In genomic region chr7:34656632-34657031, GRCm38 (mm10) we compare ENCODE assay signal across 8 mouse cellular contexts. TPM values are rescaled to one million over a fixed set of nuclear protein-coding genes. Genes with fewer than 3 reads are reported as not detected.
DNase-seq lines count a peak whose midpoint lies in the region; ATAC-seq and TF ChIP-seq lines count a peak whose summit lies in the region.

Gene Kctd15, minus strand, starts transcription at chr7:34656732.

- TF ChIP-seq POLR2A in testis, adult 2 months (IDR thresholded peaks at IDR 0.05; ENCODE audit: control insufficient read depth, low read depth, low read length): no peak

- H3K4me3 ChIP-seq in testis, adult 2 months (ENCODE audit: control insufficient read depth, low read depth, low read length): peak within 1 kb of the TSS; percentile 87
- H3K4me3 ChIP-seq in neural tube, embryonic 15.5 days (replicated peaks): peak within 1 kb of the TSS; percentile 69

- H3K36me3 ChIP-seq in testis, adult 2 months (ENCODE audit: control insufficient read depth, insufficient read depth, low read length): no peaks in the 10 kb centered on the region
- H3K36me3 ChIP-seq in neural tube, embryonic 15.5 days: no peaks in the 10 kb centered on the region

- no peaks in the 10 kb centered on the region for H3K9me3 ChIP-seq in neural tube, embryonic 15.5 days (replicated peaks)

- no peak for DNase-seq in adrenal gland, postnatal 4 days (ENCODE audit: low spot score in 2 of 2)
- no peak for DNase-seq in adrenal gland, postnatal 36 days
- no peak for DNase-seq in testis, postnatal 10 days (ENCODE audit: low spot score)
- DNase-seq in left cerebral cortex, postnatal 10 days (ENCODE audit: extremely low spot score in 1 of 2, low spot score in 2 of 2): no peak
- DNase-seq in B cell, adult 2 months: no peak
- DNase-seq in urinary bladder, postnatal 36 days (ENCODE audit: low spot score in 2 of 2): no peak

- H3K27ac ChIP-seq in testis, adult 2 months (ENCODE audit: control insufficient read depth, insufficient read depth, low read depth, low read length): no peak within 1 kb of the TSS
- peak within 1 kb of the TSS; percentile 100 for H3K27ac ChIP-seq in neural tube, embryonic 15.5 days (replicated peaks)

- peak within 1 kb of the TSS; percentile 92 for H3K9ac ChIP-seq in neural tube, embryonic 15.5 days (replicated peaks)

- H3K4me2 ChIP-seq in neural tube, embryonic 15.5 days: peak within 1 kb of the TSS; percentile 91

- intact Hi-C loops in left cerebral cortex, postnatal 10 days (cut with DNase I): loop anchor here (5.0 to 10.0 kb wide), 2 partner anchors 62 to 164 kb away; no protein-coding TSS in a partner anchor

- peaks cover 19% of the 10 kb centered on the region for H3K4me1 ChIP-seq in testis, adult 2 months (ENCODE audit: control insufficient read depth, insufficient read depth, low read length)
- H3K4me1 ChIP-seq in neural tube, embryonic 15.5 days: peaks cover 23% of the 10 kb centered on the region

- no peak for TF ChIP-seq CTCF in testis, adult 2 months (IDR thresholded peaks at IDR 0.05; ENCODE audit: control insufficient read depth, insufficient read depth, insufficient replicate concordance, low read depth, low read length)

- no peak for ATAC-seq in neural tube, embryonic 15.5 days (ENCODE audit: low FRiP score)

- 67% methylated on average over 5 of the region's 5 CpGs for WGBS in neural tube, embryonic 15.5 days

- H3K27me3 ChIP-seq in testis, adult 2 months (ENCODE audit: control insufficient read depth, insufficient read depth, low read length): no peaks in the 10 kb centered on the region; the same call in 1 of the 2 replicates
- no peaks in the 10 kb centered on the region for H3K27me3 ChIP-seq in neural tube, embryonic 15.5 days (replicated peaks)

RNA-seq across cellular contexts. Expression of gene Kctd15, which starts in this region (rescaled TPM):
- total RNA-seq in adrenal gland, postnatal 4 days (2021): 10 to 100 TPM; 15.6 to 19.9 TPM
- total RNA-seq in adrenal gland, postnatal 36 days (2021): 10 to 100 TPM in 1 of 2 experiments, 1 to 10 TPM in 1; 9.0 to 11.3 TPM
- polyA plus RNA-seq in testis, adult 2 months (2012; rRNA removed): 2.6 and 3.3 TPM in 2 replicates
- 10 to 100 TPM; 17.2 to 24.4 TPM for total RNA-seq in left cerebral cortex, postnatal 10 days (2021)
- polyA plus RNA-seq in neural tube, embryonic 15.5 days (2015; fragmentation: Nextera tagmentation; extraction: Ambion mirVana): 26.0 and 26.9 TPM in 2 replicates
